Mouse (Mus musculus) 3134 (cell line): Measurements from ENCODE around the gene Slc5a1.

Experiments
- DNase-seq: peaks from one replicate; pipeline ENCODE4 v3.0.0-alpha.2; 2011; ENCODE audit warnings: low spot score; ENCODE audit not compliant: insufficient read length; ENCODE audit errors: extremely low read depth

Slc5a1 gene

DNA sequence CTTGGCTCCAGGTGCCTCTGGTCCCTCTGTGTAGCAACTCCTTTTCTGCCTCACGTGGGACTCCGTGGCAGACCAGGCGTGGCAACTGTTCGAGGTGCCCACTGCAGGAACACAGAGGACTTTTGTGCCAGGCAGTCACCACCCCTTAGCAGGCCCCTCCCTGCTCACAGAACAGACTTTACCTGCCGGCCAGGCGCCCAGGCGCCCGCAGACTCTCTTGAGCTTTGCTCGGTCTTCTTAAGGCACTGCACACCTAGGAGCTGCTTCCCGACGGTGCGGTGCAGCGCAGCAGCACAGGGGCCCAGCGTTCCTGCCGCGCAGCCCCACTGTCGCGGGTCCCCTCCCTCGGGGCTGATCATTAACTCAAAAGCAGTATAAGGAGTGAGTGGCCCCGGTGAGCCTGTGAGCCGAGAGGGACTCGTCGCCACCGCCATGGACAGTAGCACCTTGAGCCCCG, at the start of gene Slc5a1:
Gene Slc5a1 (plus strand): TSS at position 195 of the 457 bp plus-strand sequence.
- no peak for DNase-seq

- DNase-seq = no peak
Observed at GRCm38 (mm10) chr5:33056126-33056765, 47.8 kb upstream of the Slc5a1 start.

GRCm38 (mm10) chr5:33070071-33070470, 33.9 kb upstream of the Slc5a1 start:
- no peak for DNase-seq

DNA sequence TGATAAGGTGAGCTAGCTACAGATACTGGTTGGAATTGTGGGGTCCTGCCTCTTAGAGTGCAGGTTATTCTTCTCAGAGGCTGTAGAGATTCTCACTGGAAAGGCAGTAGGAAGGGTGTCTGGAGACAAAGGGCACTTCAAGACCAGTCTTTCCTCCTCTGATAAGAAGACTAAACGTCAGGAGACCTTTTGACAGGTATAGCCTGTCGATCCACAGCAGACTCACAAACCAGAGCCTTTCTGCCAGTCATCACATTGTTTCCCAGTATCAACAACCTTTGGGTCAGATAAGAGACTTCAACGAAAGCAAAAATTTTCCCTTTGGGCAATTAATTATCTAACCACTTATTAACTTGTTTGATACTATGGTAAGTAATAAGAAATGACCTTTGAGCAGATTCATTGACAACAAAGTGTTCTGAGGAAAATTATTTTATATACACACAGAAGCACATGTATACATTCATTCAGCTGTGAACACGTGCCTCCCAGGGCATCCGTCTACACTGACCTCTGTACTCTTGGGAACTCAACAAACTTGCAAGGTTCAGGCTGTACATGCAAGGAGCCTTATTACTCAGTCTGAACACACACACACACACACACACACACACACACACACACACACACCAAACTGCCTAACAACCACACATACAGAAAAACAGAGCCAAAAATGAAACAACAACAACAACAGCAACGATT, 27.4 kb upstream of the Slc5a1 start:
- DNase-seq = no peak

GRCm38 (mm10) chr5:33082896-33083295, 21.1 kb upstream of the Slc5a1 start:
- peak; percentile 5 for DNase-seq

GRCm38 (mm10) chr5:33084599-33084998, 19.4 kb upstream of the Slc5a1 start:
- no peak for DNase-seq

- no peak for DNase-seq
Observed at GRCm38 (mm10) chr5:33091342-33091741, 12.7 kb upstream of the Slc5a1 start.

GRCm38 (mm10) chr5:33095315-33095714, 8.7 kb upstream of the Slc5a1 start:
- no peak for DNase-seq

GRCm38 (mm10) chr5:33102369-33103055, 1.5 kb upstream of the Slc5a1 start:
- no peak for DNase-seq

DNA sequence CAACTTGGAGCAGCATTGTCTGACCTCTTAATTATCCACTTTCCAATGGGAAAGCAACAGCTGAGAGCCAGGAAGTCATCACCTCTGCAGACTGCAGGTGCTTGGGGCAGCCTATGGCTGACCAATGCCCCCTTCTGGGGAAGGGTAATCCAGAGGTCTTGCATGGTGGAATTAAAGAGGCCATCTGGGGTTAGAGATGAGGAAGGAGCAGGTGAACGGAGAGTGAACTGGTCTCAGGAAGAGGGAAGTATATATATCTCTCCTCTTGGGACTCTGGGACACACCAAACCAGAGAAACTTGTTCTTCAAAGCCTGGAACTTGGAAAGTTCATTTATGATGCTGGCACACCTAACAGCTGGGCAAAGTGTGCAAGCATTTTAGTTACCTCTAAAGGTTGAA, 857 bp downstream of the Slc5a1 start:
- DNase-seq = no peak

DNA sequence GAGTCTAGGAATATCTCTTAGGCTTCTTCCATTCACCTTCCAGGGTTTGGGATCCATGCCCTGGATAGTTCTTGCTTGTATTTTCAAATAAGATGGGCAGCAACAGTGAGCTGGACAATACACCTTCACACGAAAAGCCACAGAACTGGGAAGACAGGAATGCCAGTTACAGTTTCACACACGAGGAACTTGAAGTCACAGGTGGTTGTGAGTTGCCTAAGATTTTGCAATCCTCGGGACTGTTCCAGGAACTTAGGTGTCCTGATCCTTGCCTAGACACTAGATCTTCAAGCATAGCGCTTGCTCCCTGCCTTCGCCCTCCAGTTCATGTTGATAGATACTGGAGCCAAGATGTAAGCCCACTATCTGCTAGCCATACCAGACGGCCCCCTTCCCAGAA, 1.6 kb downstream of the Slc5a1 start:
- DNase-seq = no peak

DNA sequence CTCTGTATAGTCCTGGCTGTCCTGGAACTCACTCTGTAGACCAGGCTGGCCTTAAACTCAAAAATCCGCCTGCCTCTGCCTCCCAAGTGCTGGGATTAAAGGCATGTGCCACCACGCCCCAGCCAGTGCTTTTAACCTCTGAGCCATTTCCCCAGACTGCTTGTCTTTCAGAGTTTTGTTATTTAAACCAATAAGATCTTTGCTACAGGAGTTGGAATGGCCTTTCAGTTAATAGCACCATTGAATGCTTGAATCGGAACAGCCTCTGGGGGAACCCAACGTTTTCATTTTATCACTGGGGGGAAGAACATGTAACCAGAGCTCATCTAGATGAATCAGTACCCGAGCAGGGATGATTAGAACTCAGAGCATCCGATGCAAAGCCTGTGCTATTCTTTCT, 3.0 kb downstream of the Slc5a1 start:
- no peak for DNase-seq

DNA sequence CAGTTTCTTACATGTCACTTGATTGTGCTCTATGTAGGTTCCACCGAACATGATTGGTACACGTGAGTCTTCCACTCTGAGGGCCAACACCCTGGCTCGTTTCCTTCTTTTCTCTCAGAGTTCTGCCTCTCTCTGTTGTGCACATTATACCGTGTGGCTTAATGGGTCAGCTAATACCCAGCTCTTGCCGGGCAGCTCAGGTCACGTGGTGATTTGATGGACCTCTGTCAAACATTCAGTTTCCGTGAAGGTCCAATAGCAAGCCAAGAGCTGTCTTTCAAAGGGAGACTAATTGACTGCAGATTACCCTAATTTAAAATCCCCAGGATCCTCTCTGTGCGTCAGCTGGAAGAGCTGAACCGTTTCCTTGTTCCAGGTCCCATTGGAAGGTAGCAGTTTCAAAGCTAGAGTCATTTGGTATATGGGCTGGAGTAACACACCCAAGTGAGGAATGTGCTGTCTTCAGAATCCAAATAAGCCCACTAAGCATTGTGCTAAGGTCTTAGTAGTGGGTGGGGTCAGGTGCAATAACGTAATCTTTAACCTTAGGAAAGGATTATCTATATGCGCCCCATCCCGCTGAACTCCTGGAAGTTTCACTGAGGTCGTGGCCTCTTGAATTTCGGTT, 3.9 kb downstream of the Slc5a1 start:
- DNase-seq = no peak

DNA sequence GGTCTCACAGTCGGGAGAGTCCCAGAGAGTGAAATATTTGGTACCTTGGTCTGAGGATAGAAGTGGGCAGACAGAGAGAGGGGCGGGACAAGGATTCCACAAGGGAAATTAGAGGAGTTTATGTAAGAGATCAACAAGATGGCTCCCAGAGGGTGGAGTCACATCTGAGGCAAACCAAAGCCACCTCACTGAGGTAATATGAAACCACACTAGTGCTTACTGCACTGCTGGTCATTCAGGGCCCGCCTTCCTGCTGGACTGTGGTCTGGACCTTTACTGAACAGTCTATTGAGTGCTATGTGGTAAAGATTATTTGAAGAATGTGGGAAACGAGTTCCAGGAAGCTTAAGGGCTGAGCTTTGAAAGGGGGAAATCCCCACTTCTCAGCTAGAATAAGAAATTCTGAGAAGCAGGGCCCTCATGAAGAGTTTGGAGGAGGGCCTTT, 17.9 kb downstream of the Slc5a1 start:
- DNase-seq = peak; percentile 62

- DNase-seq = no peak
Observed at GRCm38 (mm10) chr5:33123658-33124057, 19.6 kb downstream of the Slc5a1 start.

DNA sequence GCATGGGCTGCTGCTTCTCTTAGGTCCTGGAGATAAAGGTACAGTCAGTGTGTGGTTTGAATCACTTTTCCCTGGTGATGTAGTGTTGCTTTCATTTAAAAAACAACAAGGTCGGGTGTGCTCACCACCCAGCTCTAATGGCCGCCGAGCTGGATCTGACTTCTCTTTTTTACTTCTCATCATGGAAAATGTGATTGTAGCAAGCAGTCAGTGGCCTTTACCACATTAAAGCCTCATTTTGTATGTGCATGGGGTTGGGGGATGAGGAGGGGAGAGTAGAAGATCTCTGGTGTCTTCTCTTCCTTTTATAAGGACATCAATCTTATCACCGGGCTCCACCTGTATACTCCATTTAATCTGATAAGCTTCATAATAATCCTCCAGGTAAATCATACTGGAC, 21.3 kb downstream of the Slc5a1 start:
- DNase-seq = no peak

- DNase-seq = no peak
Observed at GRCm38 (mm10) chr5:33134132-33134531, 30.1 kb downstream of the Slc5a1 start.

DNA sequence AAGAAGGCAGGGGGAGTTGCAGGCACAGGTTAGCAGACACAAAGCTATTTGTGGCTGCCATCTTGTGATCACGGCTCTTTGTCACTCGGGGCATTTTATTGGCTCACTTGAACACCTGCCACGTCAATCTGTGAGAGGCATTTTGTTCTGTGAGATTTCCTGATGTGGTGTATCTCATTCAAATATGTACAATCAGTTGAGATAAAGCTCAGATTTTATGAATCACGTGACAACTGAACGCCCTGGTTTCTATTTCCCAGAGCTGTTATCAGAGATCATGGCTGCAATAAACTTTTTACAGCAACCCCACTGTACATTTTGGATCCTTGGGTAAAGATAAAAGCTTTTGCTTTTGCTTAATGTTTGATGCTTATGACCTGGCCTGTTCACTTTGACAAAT, 31.6 kb downstream of the Slc5a1 start:
- no peak for DNase-seq

DNA sequence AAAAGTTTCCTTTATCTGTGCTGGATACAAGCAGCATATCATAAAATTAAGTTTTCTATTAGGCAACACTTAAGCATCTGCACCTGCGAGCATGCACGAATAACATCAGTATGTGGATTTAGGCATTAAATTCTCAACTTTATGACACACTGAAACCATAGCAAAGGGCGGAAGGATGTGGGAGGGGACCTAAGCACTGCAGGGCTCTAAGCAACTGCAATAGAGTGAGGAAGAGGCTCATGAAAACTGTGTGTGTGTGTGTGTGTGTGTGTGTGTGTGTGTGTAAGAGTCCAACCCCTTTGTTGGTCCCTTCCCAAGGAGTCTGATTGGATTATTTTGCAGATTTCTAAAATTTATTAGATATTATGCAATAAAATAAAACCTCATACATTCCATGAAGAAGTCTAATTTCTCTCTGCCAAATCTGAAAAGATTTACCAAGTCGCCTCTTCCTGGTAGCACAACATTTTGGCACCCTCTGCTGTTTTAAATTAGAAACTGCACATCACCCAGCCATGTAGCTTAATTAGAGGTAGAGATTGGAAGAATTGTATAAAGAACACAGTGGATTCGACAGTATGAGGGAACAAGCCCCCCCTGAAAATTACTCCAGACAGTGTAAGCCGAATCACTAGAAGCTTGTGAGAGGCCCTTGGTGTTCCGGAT, 38.9 kb downstream of the Slc5a1 start:
- peak; percentile 13 for DNase-seq

- DNase-seq = peak; percentile 40
Observed at GRCm38 (mm10) chr5:33144025-33144424, 40.0 kb downstream of the Slc5a1 start.

DNA sequence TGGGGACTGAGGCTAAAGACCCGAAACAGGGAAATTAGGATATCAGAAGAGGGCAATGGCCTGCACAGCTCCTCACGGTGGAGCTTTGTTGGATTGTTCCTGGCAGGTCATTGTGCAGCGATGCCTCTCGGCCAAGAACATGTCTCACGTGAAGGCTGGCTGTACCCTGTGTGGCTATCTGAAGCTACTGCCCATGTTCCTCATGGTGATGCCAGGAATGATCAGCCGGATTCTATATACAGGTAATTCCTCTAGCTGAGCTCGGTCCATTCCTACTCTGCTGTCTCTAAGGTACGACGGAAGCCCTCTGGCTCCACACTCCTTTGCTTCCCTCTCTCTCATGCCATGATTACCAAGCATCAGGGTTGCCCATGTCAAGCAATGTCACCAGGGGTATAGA, 42.8 kb downstream of the Slc5a1 start:
- DNase-seq = no peak
